Mouse (Mus musculus): ENCODE results near the gene Fbxw20. TPM values are rescaled to one million over a fixed set of nuclear protein-coding genes. Genes with fewer than 3 reads are reported as not detected.
"Not testable (repeated sequence)": the region's sequence is repeated elsewhere in the genome, so short reads cannot be mapped to it uniquely, and the experiment has no call there.

Fbxw20 gene
- polyA plus RNA-seq (2015; fragmentation: Nextera tagmentation; extraction: Ambion mirVana), result not detected in 2 replicates

- no peak within 1 kb of the TSS for H3K4me3 ChIP-seq
- no peaks in the 10 kb centered on the region for H3K36me3 ChIP-seq
- H3K27me3 ChIP-seq, result no peaks in the 10 kb centered on the region
- H3K9ac ChIP-seq, result no peak within 1 kb of the TSS
- ATAC-seq (ENCODE audit: insufficient number of reproducible peaks, low FRiP score, low TSS enrichment, low read depth), result no peak
- H3K4me2 ChIP-seq, result no peak within 1 kb of the TSS
- H3K27ac ChIP-seq, result no peak within 1 kb of the TSS
- 75% methylated on average over 1 of the region's 1 CpGs for WGBS
- no peaks in the 10 kb centered on the region for H3K9me3 ChIP-seq
- H3K4me1 ChIP-seq, result no peaks in the 10 kb centered on the region
Observed at GRCm38 (mm10) chr9:109234654-109235053, at the start of gene Fbxw20. TSS of gene Fbxw20 (minus strand) at chr9:109234754.

GRCm38 (mm10) chr9:109263041-109263440 is 28.5 kb upstream of the Fbxw20 start:
- Histone ChIP-seq H3K36me3 (no peaks in the 10 kb centered on the region), H3K4me1 (no peaks in the 10 kb centered on the region), H3K9me3 (no peaks in the 10 kb centered on the region), H3K9ac (no peak overlapping the region), H3K27ac (no peak overlapping the region), H3K4me2 (no peak overlapping the region), H3K4me3 (no peak overlapping the region), H3K27me3 (no peaks in the 10 kb centered on the region)
- ATAC-seq (ENCODE audit: insufficient number of reproducible peaks, low FRiP score, low TSS enrichment, low read depth), result no peak
- WGBS, result 69% methylated on average over 2 of the region's 2 CpGs

GRCm38 (mm10) chr9:109218449-109218848 is 16.1 kb downstream of the Fbxw20 start:
- Histone ChIP-seq H3K9me3 (no peaks in the 10 kb centered on the region), H3K36me3 (no peaks in the 10 kb centered on the region), H3K9ac (no peak overlapping the region), H3K27me3 (no peaks in the 10 kb centered on the region), H3K27ac (no peak overlapping the region), H3K4me2 (no peak overlapping the region), H3K4me1 (no peaks in the 10 kb centered on the region), H3K4me3 (no peak overlapping the region)
- WGBS, result 66% methylated on average over 6 of the region's 6 CpGs
- ATAC-seq (ENCODE audit: insufficient number of reproducible peaks, low FRiP score, low TSS enrichment, low read depth), result no peak

GRCm38 (mm10) chr9:109201347-109201746 is 33.2 kb downstream of the Fbxw20 start:
- not testable (repeated sequence) for H3K27ac ChIP-seq; H3K4me1 ChIP-seq; H3K36me3 ChIP-seq; H3K4me3 ChIP-seq; H3K9ac ChIP-seq; ATAC-seq (ENCODE audit: insufficient number of reproducible peaks, low FRiP score, low TSS enrichment, low read depth); H3K9me3 ChIP-seq; H3K4me2 ChIP-seq; H3K27me3 ChIP-seq
- 50% methylated on average over 1 of the region's 1 CpGs for WGBS

- ATAC-seq (ENCODE audit: insufficient number of reproducible peaks, low FRiP score, low TSS enrichment, low read depth), result no peak
Observed at GRCm38 (mm10) chr9:109200349-109200748, 34.2 kb downstream of the Fbxw20 start.

GRCm38 (mm10) chr9:109199353-109199752 is 35.2 kb downstream of the Fbxw20 start:
- no peaks in the 10 kb centered on the region for H3K9me3 ChIP-seq

More at GRCm38 (mm10) chr9:109200349-109200748, 34.2 kb downstream of the Fbxw20 start:
- H3K9me3 ChIP-seq, result no peaks in the 10 kb centered on the region
- H3K27ac ChIP-seq, result no peak overlapping the region
- no peaks in the 10 kb centered on the region for H3K27me3 ChIP-seq
- no peaks in the 10 kb centered on the region for H3K4me1 ChIP-seq
- no peak overlapping the region for H3K9ac ChIP-seq
- no peak overlapping the region for H3K4me2 ChIP-seq
- no peak overlapping the region for H3K4me3 ChIP-seq
- WGBS, result 88% methylated on average over 1 of the region's 1 CpGs
- no peaks in the 10 kb centered on the region for H3K36me3 ChIP-seq

GRCm38 (mm10) chr9:109195875-109196274 is 38.7 kb downstream of the Fbxw20 start, which contains the start of gene Fbxw13:
TSS of gene Fbxw13 (minus strand) at chr9:109195975.
- H3K4me1 ChIP-seq; H3K9ac ChIP-seq; H3K9me3 ChIP-seq; H3K4me2 ChIP-seq; ATAC-seq (ENCODE audit: insufficient number of reproducible peaks, low FRiP score, low TSS enrichment, low read depth); H3K27ac ChIP-seq; H3K4me3 ChIP-seq; H3K27me3 ChIP-seq; H3K36me3 ChIP-seq: not testable (repeated sequence)
- WGBS, result 68% methylated on average over 3 of the region's 3 CpGs

More at GRCm38 (mm10) chr9:109199353-109199752, 35.2 kb downstream of the Fbxw20 start:
- Histone ChIP-seq H3K4me3 (no peak overlapping the region), H3K27ac (no peak overlapping the region), H3K9ac (no peak overlapping the region), H3K4me2 (no peak overlapping the region), H3K27me3 (no peaks in the 10 kb centered on the region), H3K36me3 (no peaks in the 10 kb centered on the region), H3K4me1 (no peaks in the 10 kb centered on the region)
- ATAC-seq (ENCODE audit: insufficient number of reproducible peaks, low FRiP score, low TSS enrichment, low read depth), result no peak
- 65% methylated on average over 1 of the region's 1 CpGs for WGBS

- H3K4me3 ChIP-seq, result no peak overlapping the region
- H3K9ac ChIP-seq, result no peak overlapping the region
- no peaks in the 10 kb centered on the region for H3K9me3 ChIP-seq
- no peaks in the 10 kb centered on the region for H3K27me3 ChIP-seq
- no peaks in the 10 kb centered on the region for H3K36me3 ChIP-seq
- ATAC-seq (ENCODE audit: insufficient number of reproducible peaks, low FRiP score, low TSS enrichment, low read depth), result no peak
- H3K4me1 ChIP-seq, result no peaks in the 10 kb centered on the region
- no peak overlapping the region for H3K27ac ChIP-seq
- H3K4me2 ChIP-seq, result no peak overlapping the region
- WGBS, result 71% methylated on average over 1 of the region's 1 CpGs
Observed at GRCm38 (mm10) chr9:109177208-109177607, 57.3 kb downstream of the Fbxw20 start.

- Histone ChIP-seq H3K9ac (no peak overlapping the region), H3K27ac (no peak overlapping the region), H3K4me1 (no peaks in the 10 kb centered on the region), H3K9me3 (no peaks in the 10 kb centered on the region), H3K27me3 (no peaks in the 10 kb centered on the region), H3K4me2 (no peak overlapping the region), H3K4me3 (no peak overlapping the region), H3K36me3 (no peaks in the 10 kb centered on the region)
- no peak for ATAC-seq (ENCODE audit: insufficient number of reproducible peaks, low FRiP score, low TSS enrichment, low read depth)
- 86% methylated on average over 1 of the region's 1 CpGs for WGBS
Observed at GRCm38 (mm10) chr9:109176301-109176700, 58.3 kb downstream of the Fbxw20 start.

Other genes starting within 250 kb of the Fbxw20 start
- 0.46 TPM in 1 of 2 replicates, not detected in the other for gene Ucn2, start 248.7 kb downstream of the Fbxw20 start, polyA plus RNA-seq (2015; fragmentation: Nextera tagmentation; extraction: Ambion mirVana)
- gene Pfkfb4, start 243.0 kb downstream of the Fbxw20 start, polyA plus RNA-seq (2015; fragmentation: Nextera tagmentation; extraction: Ambion mirVana), result 10.0 and 11.8 TPM in 2 replicates
- 108 and 123 TPM in 2 replicates for gene Shisa5, start 196.2 kb downstream of the Fbxw20 start, polyA plus RNA-seq (2015; fragmentation: Nextera tagmentation; extraction: Ambion mirVana)
- 16.0 and 17.2 TPM in 2 replicates for gene Trex1, start 175.0 kb downstream of the Fbxw20 start, polyA plus RNA-seq (2015; fragmentation: Nextera tagmentation; extraction: Ambion mirVana)
- 25.4 and 27.4 TPM in 2 replicates for gene Atrip, start 160.6 kb downstream of the Fbxw20 start, polyA plus RNA-seq (2015; fragmentation: Nextera tagmentation; extraction: Ambion mirVana)
- gene Ccdc51, start 152.3 kb downstream of the Fbxw20 start, polyA plus RNA-seq (2015; fragmentation: Nextera tagmentation; extraction: Ambion mirVana), result 12.5 and 13.6 TPM in 2 replicates
- 487 and 558 TPM in 2 replicates for gene Tma7, start 152.2 kb downstream of the Fbxw20 start, polyA plus RNA-seq (2015; fragmentation: Nextera tagmentation; extraction: Ambion mirVana)
- gene Plxnb1, start 139.4 kb downstream of the Fbxw20 start, polyA plus RNA-seq (2015; fragmentation: Nextera tagmentation; extraction: Ambion mirVana), result 9.3 and 11.2 TPM in 2 replicates
- gene Fbxw21, start 72.7 kb downstream of the Fbxw20 start, polyA plus RNA-seq (2015; fragmentation: Nextera tagmentation; extraction: Ambion mirVana), result not detected in 2 replicates
- gene Fbxw13, start 38.8 kb downstream of the Fbxw20 start, polyA plus RNA-seq (2015; fragmentation: Nextera tagmentation; extraction: Ambion mirVana), result not detected in 2 replicates
- not detected in 2 replicates for gene Fbxw14, start 52.9 kb upstream of the Fbxw20 start, polyA plus RNA-seq (2015; fragmentation: Nextera tagmentation; extraction: Ambion mirVana)
- gene Fbxw28, start 104.9 kb upstream of the Fbxw20 start, polyA plus RNA-seq (2015; fragmentation: Nextera tagmentation; extraction: Ambion mirVana), result not detected in 2 replicates
- gene Fbxw22, start 169.5 kb upstream of the Fbxw20 start, polyA plus RNA-seq (2015; fragmentation: Nextera tagmentation; extraction: Ambion mirVana), result not detected in 2 replicates
- gene Fbxw16, start 214.4 kb upstream of the Fbxw20 start, polyA plus RNA-seq (2015; fragmentation: Nextera tagmentation; extraction: Ambion mirVana), result not detected in 2 replicates